Comparison of ENCODE assay signal across 10 mouse cellular contexts in genomic region chr9:99376591-99377418, GRCm38 (mm10). TPM values are rescaled to one million over a fixed set of nuclear protein-coding genes. Genes with fewer than 3 reads are reported as not detected.
DNase-seq lines count a peak whose midpoint lies in the region; ATAC-seq and TF ChIP-seq lines count a peak whose summit lies in the region.
"Had no signal": no experiment of that assay in that cellular context is flagged by ENCODE, and none has a peak within 500 bp of the region (broad histone marks: within the 10 kb centered on the region; RNA-seq: fewer than 3 reads in every experiment).

No protein-coding gene starts in this region.

- no peaks in the 10 kb centered on the region for H3K36me3 ChIP-seq in kidney, embryonic 16.5 days (ENCODE audit: insufficient read depth, low read length)
- no peaks in the 10 kb centered on the region; the same call in 1 of the 2 replicates for H3K36me3 ChIP-seq in ES-E14 (ENCODE audit: control insufficient read depth, insufficient read depth, low read length, poor library complexity, severe bottlenecking)
- H3K36me3 ChIP-seq in spleen, adult 2 months (ENCODE audit: control insufficient read depth, insufficient read depth, low read length) = no peaks in the 10 kb centered on the region
- H3K36me3 ChIP-seq: embryonic facial prominence, embryonic 12.5 days; liver, embryonic 15.5 days had no signal

- no peak for TF ChIP-seq POLR2A in spleen, adult 2 months (IDR thresholded peaks at IDR 0.05; ENCODE audit: low read depth, low read length)

- H3K9me3 ChIP-seq in kidney, embryonic 16.5 days (ENCODE audit: low read length) = no peaks in the 10 kb centered on the region
- H3K9me3 ChIP-seq in ES-E14 (ENCODE audit: control insufficient read depth, insufficient read depth, low read depth, low read length) = no peaks in the 10 kb centered on the region
- H3K9me3 ChIP-seq: embryonic facial prominence, embryonic 12.5 days; liver, embryonic 15.5 days had no signal

- DNase-seq in kidney, adult 18-20 months = peak; percentile 66
- DNase-seq in ES-E14 (ENCODE audit: low read depth, low spot score) = peak; percentile 54
- peak; percentile 55 for DNase-seq in cerebellum, adult 8-10 months
- DNase-seq in frontal cortex, postnatal 25 days (ENCODE audit: low spot score in 2 of 2) = peak; percentile 61 to 63
- DNase-seq in kidney, postnatal 10 days = peak; percentile 73
- DNase-seq in spleen, adult 2 months (ENCODE audit: low read depth in 1 of 2, low spot score in 2 of 2) = peak in 1 of 2 experiments; percentile 20

- peak; percentile 71; the same call in 1 of the 2 replicates for TF ChIP-seq CTCF in spleen, adult 2 months (IDR thresholded peaks at IDR 0.05; ENCODE audit: extremely low read depth, insufficient read depth, insufficient read length, insufficient replicate concordance)

- no peak overlapping the region for H3K4me2 ChIP-seq in kidney, embryonic 16.5 days (replicated peaks; ENCODE audit: low read depth, low read length)
- H3K4me2 ChIP-seq: embryonic facial prominence, embryonic 12.5 days; liver, embryonic 15.5 days had no signal

- H3K27me3 ChIP-seq in kidney, embryonic 16.5 days (ENCODE audit: insufficient read depth, low read length) = no peaks in the 10 kb centered on the region
- no peaks in the 10 kb centered on the region for H3K27me3 ChIP-seq in spleen, adult 2 months (ENCODE audit: control insufficient read depth, insufficient read depth, low read length)
- H3K27me3 ChIP-seq: embryonic facial prominence, embryonic 12.5 days; liver, embryonic 15.5 days had no signal

- H3K4me3 ChIP-seq in kidney, embryonic 16.5 days (ENCODE audit: low read length) = no peak overlapping the region
- no peak overlapping the region for H3K4me3 ChIP-seq in ES-E14 (ENCODE audit: insufficient read depth in 1 of 2, low read depth in 1 of 2, low read length in 2 of 2, poor library complexity in 1 of 2, severe bottlenecking in 1 of 2)
- no peak overlapping the region for H3K4me3 ChIP-seq in spleen, adult 2 months (ENCODE audit: extremely low read depth, insufficient read depth, insufficient read length)
- H3K4me3 ChIP-seq: embryonic facial prominence, embryonic 12.5 days; liver, embryonic 15.5 days had no signal

- no peak for ATAC-seq in kidney, embryonic 16.5 days (ENCODE audit: low FRiP score, low TSS enrichment)
- ATAC-seq in megakaryocyte-erythroid progenitor cell, adult 5-6 weeks (replicated peaks; ENCODE audit: low FRiP score, low TSS enrichment, poor library complexity, severe bottlenecking) = peak; percentile 67

- H3K4me1 ChIP-seq in kidney, embryonic 16.5 days (ENCODE audit: insufficient read depth, low read length) = no peaks in the 10 kb centered on the region
- peaks cover 3 to 19% of the 10 kb centered on the region in 2 experiments; a peak in 3 of 4 replicates for H3K4me1 ChIP-seq in ES-E14 (ENCODE audit: control insufficient read depth in 2 of 2, insufficient read depth in 2 of 2, low read length in 2 of 2, poor library complexity in 1 of 2)
- no peaks in the 10 kb centered on the region; the same call in 1 of the 2 replicates for H3K4me1 ChIP-seq in spleen, adult 2 months (ENCODE audit: control insufficient read depth, insufficient read depth, insufficient read length)
- H3K4me1 ChIP-seq: embryonic facial prominence, embryonic 12.5 days; liver, embryonic 15.5 days had no signal

- no peak overlapping the region for H3K27ac ChIP-seq in kidney, embryonic 16.5 days (ENCODE audit: low read length)
- H3K27ac ChIP-seq in ES-E14 (ENCODE audit: insufficient read depth, low read depth, low read length, poor library complexity, severe bottlenecking) = no peak overlapping the region
- H3K27ac ChIP-seq in spleen, adult 2 months (ENCODE audit: insufficient read depth, low read length) = no peak overlapping the region
- H3K27ac ChIP-seq: embryonic facial prominence, embryonic 12.5 days; liver, embryonic 15.5 days had no signal

- H3K9ac ChIP-seq in kidney, embryonic 16.5 days (replicated peaks; ENCODE audit: low read length) = no peak overlapping the region
- H3K9ac ChIP-seq in ES-E14 (ENCODE audit: insufficient read depth, low read depth, low read length, poor library complexity, severe bottlenecking) = no peak overlapping the region
- H3K9ac ChIP-seq: embryonic facial prominence, embryonic 12.5 days; liver, embryonic 15.5 days had no signal

- WGBS in kidney, embryonic 16.5 days = 6% methylated on average over 14 of the region's 14 CpGs
- WGBS in spleen, adult 2 months = 11% methylated on average over 14 of the region's 14 CpGs

- in situ Hi-C loops in ES-E14 (cut with MboI; ENCODE audit: low sequenced_read_pairs in 2 of 2, unreplicated experiment in 2 of 2) = no loop called here

TF ChIP-seq in ES-E14, 5 proteins besides CTCF, POLR2A, EP300 and RAD21:
- TF ChIP-seq HCFC1 (IDR thresholded peaks at IDR 0.05; ENCODE audit: borderline replicate concordance, insufficient read depth, low read length) (no peak), ZNF384 (IDR thresholded peaks at IDR 0.05; ENCODE audit: low read depth, low read length) (peak; percentile 76), ZC3H11A (IDR thresholded peaks at IDR 0.05; ENCODE audit: borderline replicate concordance, low read depth, low read length) (peak; percentile 84; the same call in 1 of the 2 replicates)
TF ChIP-seq in ES-E14: peak in this region for 2.

RNA-seq across cellular contexts. Expression of gene Esyt3, which starts 18.4 kb away (rescaled TPM):
- 0.32 and 1.2 TPM in 2 replicates for polyA plus RNA-seq in kidney, embryonic 16.5 days (2015; fragmentation: Nextera tagmentation; extraction: Ambion mirVana)
- 7.8 and 12.7 TPM in 2 replicates for total RNA-seq in ES-E14 (2012; rRNA removed)
- total RNA-seq in megakaryocyte-erythroid progenitor cell, adult 5-6 weeks (2014; fragmentation: Nextera tagmentation) = not detected in 2 replicates
- total RNA-seq in megakaryocyte-erythroid progenitor cell, adult 5-6 weeks (2017) = not detected in 2 replicates
- polyA plus RNA-seq in spleen, adult 2 months (2012; rRNA removed) = 0.16 and 0.19 TPM in 2 replicates
